Mouse (Mus musculus): Measurements from ENCODE around the gene Gm1604a.
"Not testable (repeated sequence)": the region's sequence is repeated elsewhere in the genome, so short reads cannot be mapped to it uniquely, and the experiment has no call there.

Gene Gm1604a

DNA sequence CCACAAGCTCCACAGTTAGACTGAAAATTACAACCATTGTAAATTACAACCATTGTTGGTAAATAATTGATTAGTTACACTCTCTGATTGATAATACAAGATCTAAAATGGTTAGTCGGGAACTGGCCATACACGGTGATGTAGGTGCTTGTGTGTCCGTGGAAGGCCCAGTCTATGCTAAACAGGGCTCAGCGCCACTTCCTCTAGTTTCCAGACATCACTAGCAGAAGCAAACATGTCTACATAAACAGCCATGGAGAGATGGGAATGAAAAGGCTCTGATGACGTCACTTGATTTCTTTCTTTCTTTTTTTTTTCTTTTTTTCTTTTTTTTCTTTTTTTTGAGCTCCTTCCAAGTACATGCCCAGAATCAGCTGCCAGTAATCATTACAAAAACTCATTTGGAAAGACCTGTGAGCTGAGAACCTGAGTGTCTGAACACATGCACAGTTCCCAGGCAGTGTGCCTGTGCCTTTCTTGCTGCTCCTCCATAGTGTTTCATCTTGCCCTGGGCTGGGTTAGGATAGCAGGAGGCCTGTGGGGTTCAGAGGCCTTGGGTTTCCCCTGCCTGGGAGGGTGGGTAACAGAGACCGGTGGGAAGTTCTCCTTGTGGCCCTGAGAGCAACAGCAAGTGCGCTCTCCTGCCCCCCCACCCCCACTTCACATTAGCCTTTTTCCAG lies 44.3 kb downstream of the Gm1604a start:
- not testable (repeated sequence) for DNase-seq

DNA sequence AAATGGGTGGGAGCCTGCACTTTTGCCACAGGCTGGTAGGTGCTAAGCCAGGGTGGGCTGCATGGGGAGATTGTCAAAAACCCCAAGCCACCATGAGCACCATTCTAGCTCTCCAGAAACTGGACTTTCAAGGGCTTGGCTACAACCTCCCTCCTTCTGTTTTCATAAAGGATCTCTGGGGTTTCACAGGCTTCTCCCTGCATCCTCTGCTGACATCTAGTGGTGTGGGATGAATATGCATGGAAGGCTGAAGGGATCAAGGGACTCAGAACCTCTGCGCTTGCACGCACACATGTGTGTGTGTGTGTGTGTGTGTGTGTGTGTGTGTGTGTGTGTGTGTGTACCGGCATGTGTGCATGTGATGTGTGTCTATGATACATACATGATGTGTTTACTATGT lies 49.1 kb downstream of the Gm1604a start:
- peak; percentile 37 to 72 for DNase-seq

GRCm38 (mm10) chr17:7075519-7075918 lies 50.2 kb downstream of the Gm1604a start:
- not testable (repeated sequence) for DNase-seq

GRCm38 (mm10) chr17:7079558-7079957 lies 54.2 kb downstream of the Gm1604a start:
- DNase-seq: peak; percentile 46 to 76

GRCm38 (mm10) chr17:7084523-7084922 lies 59.2 kb downstream of the Gm1604a start:
- not testable (repeated sequence) for DNase-seq

DNA sequence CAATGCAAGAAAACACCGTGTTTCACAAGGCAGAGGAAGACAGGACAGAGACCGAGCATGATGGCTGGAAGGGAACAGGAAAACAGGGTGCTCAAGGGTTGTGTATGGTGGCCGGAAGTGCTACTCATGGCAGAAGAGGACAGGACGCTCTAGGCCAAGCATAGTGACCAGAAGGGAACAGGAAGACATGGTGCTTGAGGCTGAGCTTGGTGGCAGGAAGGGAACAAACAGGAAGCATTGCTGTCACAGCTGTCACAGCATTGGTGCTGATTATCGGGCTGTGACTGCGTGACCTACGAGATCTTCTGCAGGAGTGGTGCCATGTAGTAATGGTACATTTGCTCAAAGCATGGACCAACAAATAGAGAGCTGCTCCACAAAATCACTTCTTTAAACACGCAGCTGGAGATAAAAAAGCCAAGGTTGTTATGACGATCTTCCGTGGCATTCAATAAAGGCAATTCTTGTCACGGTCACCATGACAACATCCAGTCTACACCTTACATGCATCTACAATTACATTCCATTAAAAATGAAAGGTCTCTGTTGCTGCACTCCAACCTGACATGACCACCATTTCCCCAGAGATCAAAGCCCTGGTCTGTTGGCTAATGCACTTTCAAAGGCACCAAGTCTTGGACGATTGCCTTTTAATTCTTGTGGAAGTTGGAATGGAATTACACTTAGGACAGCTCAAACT lies 60.3 kb downstream of the Gm1604a start:
- not testable (repeated sequence) for DNase-seq

- not testable (repeated sequence) for DNase-seq
Observed at GRCm38 (mm10) chr17:7086836-7087235, 61.5 kb downstream of the Gm1604a start.

- not testable (repeated sequence) for DNase-seq
Observed at GRCm38 (mm10) chr17:7097835-7098519, 72.6 kb downstream of the Gm1604a start.

- not testable (repeated sequence) for DNase-seq
Observed at GRCm38 (mm10) chr17:7099096-7099495, 73.7 kb downstream of the Gm1604a start.

DNA sequence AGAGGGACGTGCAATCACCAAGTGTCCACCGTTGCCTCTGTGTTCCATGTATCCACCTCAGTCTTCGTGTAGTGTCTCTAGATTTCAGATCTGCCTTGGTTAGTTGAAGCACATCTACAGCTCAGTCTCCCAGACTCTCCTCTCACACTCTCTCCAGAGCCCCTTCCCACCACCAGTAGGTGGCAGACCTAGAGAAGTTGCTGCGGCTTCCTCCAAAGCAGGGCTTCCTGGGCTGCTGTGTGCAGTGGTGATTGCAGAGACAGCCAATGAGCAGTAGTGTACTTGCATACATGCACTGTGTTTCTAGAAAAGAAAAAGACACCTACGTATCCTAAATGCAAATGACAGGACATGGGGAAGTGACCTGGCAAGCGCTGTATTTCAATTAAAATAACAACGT lies 77.6 kb downstream of the Gm1604a start:
- DNase-seq: not testable (repeated sequence)

GRCm38 (mm10) chr17:7111658-7112057 lies 86.3 kb downstream of the Gm1604a start:
- not testable (repeated sequence) for DNase-seq

DNA sequence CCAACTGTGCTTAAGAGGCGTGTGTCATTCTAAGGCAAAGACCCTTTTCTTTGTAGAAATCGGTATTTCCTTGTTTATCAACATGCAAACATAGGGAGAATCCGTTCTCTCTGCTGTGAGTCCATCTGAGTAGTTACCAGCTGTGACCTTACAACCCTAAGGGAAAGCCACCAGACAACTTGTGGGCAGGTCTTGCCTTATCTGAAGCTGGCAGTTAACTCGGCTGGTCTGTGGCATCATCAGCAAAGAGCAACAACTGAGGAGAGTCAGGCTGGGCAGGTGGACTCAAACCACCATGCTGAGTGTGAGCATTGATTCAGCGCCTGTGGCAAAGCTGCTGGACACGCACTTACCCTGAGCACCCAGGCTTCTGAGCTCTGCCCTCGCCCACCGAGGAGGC lies 90.9 kb downstream of the Gm1604a start:
- not testable (repeated sequence) for DNase-seq

- DNase-seq: not testable (repeated sequence)
Observed at GRCm38 (mm10) chr17:7120835-7121234, 95.5 kb downstream of the Gm1604a start.

DNA sequence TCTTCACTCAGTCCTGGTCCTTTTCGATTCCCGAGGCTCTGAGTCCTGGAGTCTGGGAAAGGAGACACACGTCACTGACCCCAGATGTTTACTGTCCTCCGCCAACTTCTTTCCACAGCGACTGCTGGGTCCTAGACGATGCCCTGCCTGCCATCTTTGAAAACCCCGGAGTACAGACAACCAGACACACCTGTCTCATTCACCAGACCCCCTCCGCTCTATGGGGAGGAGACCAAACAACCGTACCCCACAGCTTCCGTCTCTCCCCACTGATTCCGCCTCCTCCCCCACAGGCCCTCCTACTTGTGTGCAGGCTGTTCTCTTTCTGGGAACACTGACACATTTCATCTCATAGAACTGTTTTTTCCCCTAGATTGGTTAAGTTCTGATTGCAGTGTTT lies 97.2 kb downstream of the Gm1604a start:
- not testable (repeated sequence) for DNase-seq

- DNase-seq: not testable (repeated sequence)
Observed at GRCm38 (mm10) chr17:7126475-7126874, 101.1 kb downstream of the Gm1604a start.

- DNase-seq: not testable (repeated sequence)
Observed at GRCm38 (mm10) chr17:7134002-7134401, 108.6 kb downstream of the Gm1604a start.

- not testable (repeated sequence) for DNase-seq
Observed at GRCm38 (mm10) chr17:7135277-7135676, 109.9 kb downstream of the Gm1604a start.

All from cerebellum, postnatal 25 days (tissue).